Comparison of ENCODE assay signal across 16 mouse cellular contexts in genomic region chr1:39839838-39840237, GRCm38 (mm10). TPM values are rescaled to one million over a fixed set of nuclear protein-coding genes. Genes with fewer than 3 reads are reported as not detected.
DNase-seq lines count a peak whose midpoint lies in the region; ATAC-seq and TF ChIP-seq lines count a peak whose summit lies in the region.
"Had no signal": no experiment of that assay in that cellular context is flagged by ENCODE, and none has a peak within 500 bp of the region (broad histone marks: within the 10 kb centered on the region; RNA-seq: fewer than 3 reads in every experiment).

No protein-coding gene starts in this region.

- no peak for ATAC-seq in embryonic facial prominence, embryonic 15.5 days (ENCODE audit: insufficient number of reproducible peaks, low FRiP score, low TSS enrichment, low read depth)
- ATAC-seq in midbrain, embryonic 13.5 days = no peak
- no peak for ATAC-seq in midbrain, postnatal 0 days (ENCODE audit: low FRiP score)
- no peak for ATAC-seq in liver, embryonic 16.5 days (ENCODE audit: low read depth)

- DNase-seq in embryonic facial prominence, embryonic 10.5 days (ENCODE audit: low spot score) = no peak
- no peak for DNase-seq in midbrain, postnatal 0 days (ENCODE audit: low spot score)
- DNase-seq in R1 (ENCODE audit: low read depth, low spot score) = peak; percentile 51
- no peak for DNase-seq in limb, embryonic 10.5 days (ENCODE audit: low spot score)
- no peak for DNase-seq in kidney, postnatal 25 days
- DNase-seq: cerebellum, adult 9-10 months; heart, postnatal 10 days; kidney, adult 9 months; layer of hippocampus, adult 9-11 months; lung, postnatal 14 days had no signal

- no peak for TF ChIP-seq CTCF in midbrain, postnatal 0 days (IDR thresholded peaks at IDR 0.05)

- 56% methylated on average over 8 of the region's 8 CpGs for WGBS in embryonic facial prominence, embryonic 15.5 days
- WGBS in embryonic facial prominence, embryonic 10.5 days = 63% methylated on average over 8 of the region's 8 CpGs
- WGBS in midbrain, embryonic 13.5 days = 56% methylated on average over 8 of the region's 8 CpGs
- 64% methylated on average over 8 of the region's 8 CpGs for WGBS in midbrain, postnatal 0 days
- 48% methylated on average over 8 of the region's 8 CpGs for WGBS in liver, embryonic 16.5 days (ENCODE audit: insufficient replicate concordance)
- WGBS in limb, embryonic 10.5 days = 64% methylated on average over 8 of the region's 8 CpGs

- H3K4me2 ChIP-seq in embryonic facial prominence, embryonic 15.5 days (replicated peaks) = no peak overlapping the region
- no peak overlapping the region for H3K4me2 ChIP-seq in midbrain, embryonic 13.5 days (replicated peaks)
- H3K4me2 ChIP-seq in midbrain, postnatal 0 days (ENCODE audit: low read depth, low read length, poor library complexity, severe bottlenecking) = no peak overlapping the region
- peak overlapping the region; percentile 3; the same call in 1 of the 2 replicates for H3K4me2 ChIP-seq in liver, embryonic 16.5 days (ENCODE audit: low read depth, low read length)

- peaks cover 17% of the 10 kb centered on the region for H3K4me1 ChIP-seq in embryonic facial prominence, embryonic 15.5 days
- peaks cover 13% of the 10 kb centered on the region for H3K4me1 ChIP-seq in embryonic facial prominence, embryonic 10.5 days
- peaks cover 28% of the 10 kb centered on the region for H3K4me1 ChIP-seq in midbrain, embryonic 13.5 days (replicated peaks)
- H3K4me1 ChIP-seq in midbrain, postnatal 0 days (ENCODE audit: insufficient read depth, low read length) = no peaks in the 10 kb centered on the region
- H3K4me1 ChIP-seq in liver, embryonic 16.5 days (ENCODE audit: control insufficient read depth, low read depth, low read length) = peaks cover 10% of the 10 kb centered on the region
- no peaks in the 10 kb centered on the region for H3K4me1 ChIP-seq in limb, embryonic 10.5 days

- H3K4me3 ChIP-seq in embryonic facial prominence, embryonic 15.5 days (replicated peaks) = no peak overlapping the region
- no peak overlapping the region for H3K4me3 ChIP-seq in embryonic facial prominence, embryonic 10.5 days
- no peak overlapping the region for H3K4me3 ChIP-seq in midbrain, embryonic 13.5 days (replicated peaks)
- no peak overlapping the region for H3K4me3 ChIP-seq in midbrain, postnatal 0 days (ENCODE audit: low read depth, low read length)
- no peak overlapping the region for H3K4me3 ChIP-seq in liver, embryonic 16.5 days (ENCODE audit: low read depth, low read length)
- H3K4me3 ChIP-seq in limb, embryonic 10.5 days = no peak overlapping the region
- H3K4me3 ChIP-seq: myocyte had no signal

- H3K36me3 ChIP-seq in embryonic facial prominence, embryonic 15.5 days = no peaks in the 10 kb centered on the region
- H3K36me3 ChIP-seq in embryonic facial prominence, embryonic 10.5 days (replicated peaks) = no peaks in the 10 kb centered on the region
- no peaks in the 10 kb centered on the region for H3K36me3 ChIP-seq in midbrain, embryonic 13.5 days
- no peaks in the 10 kb centered on the region for H3K36me3 ChIP-seq in midbrain, postnatal 0 days (ENCODE audit: insufficient read depth, low read length)
- H3K36me3 ChIP-seq in liver, embryonic 16.5 days (ENCODE audit: control insufficient read depth, insufficient read depth) = no peaks in the 10 kb centered on the region
- H3K36me3 ChIP-seq in limb, embryonic 10.5 days = no peaks in the 10 kb centered on the region

- peak overlapping the region; percentile 74 for H3K27ac ChIP-seq in embryonic facial prominence, embryonic 15.5 days (replicated peaks)
- no peak overlapping the region for H3K27ac ChIP-seq in embryonic facial prominence, embryonic 10.5 days (replicated peaks)
- H3K27ac ChIP-seq in midbrain, embryonic 13.5 days = peak overlapping the region; percentile 86
- no peak overlapping the region for H3K27ac ChIP-seq in midbrain, postnatal 0 days (ENCODE audit: low read depth, low read length)
- no peak overlapping the region for H3K27ac ChIP-seq in liver, embryonic 16.5 days (ENCODE audit: low read length)
- no peak overlapping the region for H3K27ac ChIP-seq in limb, embryonic 10.5 days

- H3K9ac ChIP-seq in embryonic facial prominence, embryonic 15.5 days = no peak overlapping the region
- H3K9ac ChIP-seq in midbrain, embryonic 13.5 days (replicated peaks) = no peak overlapping the region
- H3K9ac ChIP-seq in midbrain, postnatal 0 days (replicated peaks; ENCODE audit: low read length, poor library complexity, severe bottlenecking) = no peak overlapping the region
- no peak overlapping the region for H3K9ac ChIP-seq in liver, embryonic 16.5 days (ENCODE audit: low read depth, low read length)

- H3K9me3 ChIP-seq in embryonic facial prominence, embryonic 15.5 days (replicated peaks) = no peaks in the 10 kb centered on the region
- no peaks in the 10 kb centered on the region for H3K9me3 ChIP-seq in embryonic facial prominence, embryonic 10.5 days
- no peaks in the 10 kb centered on the region for H3K9me3 ChIP-seq in midbrain, embryonic 13.5 days
- no peaks in the 10 kb centered on the region for H3K9me3 ChIP-seq in midbrain, postnatal 0 days (ENCODE audit: low read length)
- H3K9me3 ChIP-seq in liver, embryonic 16.5 days (replicated peaks; ENCODE audit: control insufficient read depth, low read length) = no peaks in the 10 kb centered on the region
- no peaks in the 10 kb centered on the region for H3K9me3 ChIP-seq in limb, embryonic 10.5 days (replicated peaks)

- H3K27me3 ChIP-seq in embryonic facial prominence, embryonic 15.5 days = no peaks in the 10 kb centered on the region
- no peaks in the 10 kb centered on the region for H3K27me3 ChIP-seq in embryonic facial prominence, embryonic 10.5 days (replicated peaks; ENCODE audit: low read depth, poor library complexity, severe bottlenecking)
- H3K27me3 ChIP-seq in midbrain, embryonic 13.5 days = no peaks in the 10 kb centered on the region
- H3K27me3 ChIP-seq in midbrain, postnatal 0 days (ENCODE audit: insufficient read depth, low read length) = no peaks in the 10 kb centered on the region
- H3K27me3 ChIP-seq in liver, embryonic 16.5 days (ENCODE audit: control insufficient read depth, insufficient read depth, low read depth, low read length) = no peaks in the 10 kb centered on the region
- H3K27me3 ChIP-seq in limb, embryonic 10.5 days (ENCODE audit: low read depth, poor library complexity, severe bottlenecking) = no peaks in the 10 kb centered on the region

RNA-seq across cellular contexts. Expression of gene Gm3646, which starts 34.7 kb away (rescaled TPM):
- polyA plus RNA-seq in embryonic facial prominence, embryonic 15.5 days (2015; fragmentation: Nextera tagmentation; extraction: Ambion mirVana) = not detected in 2 replicates
- not detected in 2 replicates for polyA plus RNA-seq in embryonic facial prominence, embryonic 10.5 days (2016; fragmentation: Nextera tagmentation; extraction: Ambion mirVana)
- not detected in 2 replicates for polyA plus RNA-seq in midbrain, embryonic 13.5 days (2015; fragmentation: Nextera tagmentation; extraction: Ambion mirVana)
- total RNA-seq in midbrain, postnatal 0 days (2014; rRNA removed) = not detected in 2 replicates
- not detected in 2 replicates for polyA plus RNA-seq in midbrain, postnatal 0 days (2015; fragmentation: Nextera tagmentation; extraction: Ambion mirVana)
- polyA plus RNA-seq in liver, embryonic 16.5 days (2015; fragmentation: Nextera tagmentation; extraction: Ambion mirVana) = not detected in 2 replicates
- not detected in 2 replicates for polyA plus RNA-seq in limb, embryonic 10.5 days (2016; fragmentation: Nextera tagmentation; extraction: Ambion mirVana)
- total RNA-seq: gastrocnemius, adult 8-10 months had no signal
- polyA plus RNA-seq: limb, embryonic 11.5 days had no signal

Comparison
In these comparisons a context has a peak if more than half of its experiments do, and no peak if none do; other contexts are left out.
1. H3K27ac ChIP-seq: peak in embryonic facial prominence, embryonic 15.5 days (single experiment) and midbrain, embryonic 13.5 days (single experiment); none in embryonic facial prominence, embryonic 10.5 days (single experiment), midbrain, postnatal 0 days (single experiment), liver, embryonic 16.5 days (single experiment) and limb, embryonic 10.5 days (single experiment).